Mouse (Mus musculus) heart, postnatal 0 days (tissue): Measurements from ENCODE around the gene Tmem86b. TPM values are rescaled to one million over a fixed set of nuclear protein-coding genes. Genes with fewer than 3 reads are reported as not detected.

ENCODE experiments used
- ATAC-seq: fragments of 200-750 bp; cut with Nextera tagmentation; 2 replicates; pipeline ENCODE4 v1.8.0; 2017; ENCODE audit warnings: low read depth, moderate number of reproducible peaks, moderate library complexity; ENCODE audit not compliant: insufficient read depth
- DNase-seq: peaks from one replicate; pipeline ENCODE4 v3.0.0-alpha.2; 2016; ENCODE audit warnings: low spot score
- H3K27ac ChIP-seq: fragments of 300-500 bp; sonication (generic); 2 replicates; pipeline ENCODE4 v1.5.1; 2014; ENCODE audit warnings: low read depth, mild to moderate bottlenecking
- H3K27me3 ChIP-seq: fragments of 300-500 bp; sonication (generic); 2 replicates; pipeline ENCODE4 v1.6.1; 2014; ENCODE audit warnings: low read length, mixed read lengths; ENCODE audit not compliant: control insufficient read depth, insufficient read depth
- H3K36me3 ChIP-seq: fragments of 300-500 bp; sonication (generic); replicated peaks from 2 replicates; pipeline ENCODE4 v1.6.1; 2014; ENCODE audit warnings: low read length, mixed read lengths; ENCODE audit not compliant: control insufficient read depth, insufficient read depth
- H3K4me1 ChIP-seq: fragments of 300-500 bp; sonication (generic); 2 replicates; pipeline ENCODE4 v1.6.1; 2014; ENCODE audit warnings: antibody characterized with exemption; ENCODE audit not compliant: control insufficient read depth, insufficient read depth
- H3K4me2 ChIP-seq: fragments of 300-500 bp; sonication (generic); 2 replicates; pipeline ENCODE4 v1.6.1; 2014; ENCODE audit warnings: low read depth, mild to moderate bottlenecking, low read length, moderate library complexity
- H3K4me3 ChIP-seq: fragments of 300-500 bp; sonication (generic); 2 replicates; pipeline ENCODE4 v1.5.1; 2014; ENCODE audit warnings: low read depth, low read length
- H3K9ac ChIP-seq: fragments of 300-500 bp; sonication (generic); replicated peaks from 2 replicates; pipeline ENCODE4 v1.6.1; 2014; ENCODE audit warnings: low read depth, low read length, mixed read lengths
- H3K9me3 ChIP-seq: fragments of 300-500 bp; sonication (generic); replicated peaks from 2 replicates; pipeline ENCODE4 v1.6.1; 2016; ENCODE audit warnings: low read length; ENCODE audit not compliant: control insufficient read depth
- CTCF ChIP-seq: IDR thresholded peaks from 2 replicates; pipeline ENCODE4 v1.5.1; 2016; ENCODE audit warnings: antibody characterized with exemption, control low read depth, low read depth
- EP300 ChIP-seq: IDR thresholded peaks from 2 replicates; pipeline ENCODE4 v1.6.1; 2016; ENCODE audit warnings: antibody characterized with exemption, low read depth
- WGBS: fragments of 180-500 bp; shearing (Covaris S2); extraction: QIAGEN DNeasy Blood & Tissue Kit; methylation state at CpG from one replicate; pipeline ENCODE4 v1.1.7; 2014; 5-methylcytosine and 5-hydroxymethylcytosine counted together
- polyA plus RNA-seq: library from polyadenylated mRNA; unstranded; fragments of >200 nt; fragmentation: Nextera tagmentation; extraction: Ambion mirVana; gene quantifications from 2 replicates; pipeline ENCODE4 v1.2.1, GENCODE M21; 2015
- total RNA-seq: library from RNA; depleted of rRNA; stranded (reverse); fragments of >200 nt; gene quantifications from 2 replicates; pipeline ENCODE4 v1.2.3, GENCODE M21; 2014; ENCODE audit warnings: low replicate concordance; rRNA removed

Tmem86b gene
- total RNA-seq = 4.8 and 11.5 TPM in 2 replicates
- 0.33 and 0.82 TPM in 2 replicates for polyA plus RNA-seq

DNA sequence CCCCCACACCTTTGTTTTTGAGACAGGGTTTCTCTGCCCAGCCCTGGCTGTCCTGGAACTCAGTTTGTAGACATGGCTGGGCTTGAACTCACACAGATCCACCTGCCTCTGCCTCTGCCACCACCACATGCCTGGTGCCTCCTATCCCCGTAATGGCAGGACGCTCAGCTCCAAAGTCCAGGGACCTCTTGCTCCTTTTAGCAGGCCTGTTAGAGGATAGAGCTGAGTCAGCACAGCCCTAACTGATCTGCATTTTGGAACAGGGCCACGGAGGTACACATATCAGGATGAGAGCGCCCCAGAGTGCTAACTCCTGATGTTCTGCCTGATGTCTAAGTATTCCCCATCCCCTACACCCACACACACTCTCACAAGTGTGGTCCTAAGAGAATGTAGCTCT, at the start of gene Tmem86b:
Gene Tmem86b, minus strand, starts transcription at position 392 of the 400 bp plus-strand sequence.
- Histone ChIP-seq H3K36me3 (peaks cover 64% of the 10 kb centered on the region), H3K9me3 (no peaks in the 10 kb centered on the region), H3K27me3 (no peaks in the 10 kb centered on the region), H3K9ac (no peak within 1 kb of the TSS), H3K4me2 (no peak within 1 kb of the TSS), H3K4me1 (no peaks in the 10 kb centered on the region), H3K27ac (no peak within 1 kb of the TSS), H3K4me3 (no peak within 1 kb of the TSS)
- ATAC-seq (no peak), DNase-seq (no peak)
- 91% methylated on average over 4 of the region's 4 CpGs for WGBS
- TF ChIP-seq EP300 (no peak), CTCF (no peak)

DNA sequence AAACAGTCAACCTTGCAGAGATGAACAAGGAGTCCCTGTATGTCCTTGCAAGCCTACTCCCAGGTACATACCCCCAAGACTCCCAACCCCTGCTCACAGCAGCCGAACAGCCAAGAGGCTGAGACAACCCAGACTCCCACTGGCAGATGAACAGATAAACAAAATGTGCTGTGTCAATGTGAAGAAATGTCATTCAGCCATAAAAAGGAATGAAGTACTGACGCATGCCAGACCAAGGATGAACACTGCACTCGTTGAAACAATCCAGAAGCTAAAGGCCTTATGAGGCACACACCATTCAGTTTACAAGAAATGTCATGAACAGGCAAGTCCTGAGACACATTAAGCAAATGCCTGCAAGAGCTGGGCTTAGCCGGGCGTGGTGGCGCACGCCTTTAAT, 44.0 kb upstream of the Tmem86b start:
- no peak overlapping the region for H3K27ac ChIP-seq
- H3K27me3 ChIP-seq = no peaks in the 10 kb centered on the region
- no peak overlapping the region for H3K4me3 ChIP-seq
- H3K9ac ChIP-seq = no peak overlapping the region
- WGBS = 75% methylated on average over 7 of the region's 7 CpGs
- peaks cover 61% of the 10 kb centered on the region for H3K36me3 ChIP-seq
- TF ChIP-seq CTCF (no peak), EP300 (no peak)
- peaks cover 6% of the 10 kb centered on the region; the same call in 1 of the 2 replicates for H3K4me1 ChIP-seq
- H3K9me3 ChIP-seq = no peaks in the 10 kb centered on the region
- H3K4me2 ChIP-seq = no peak overlapping the region
- DNase-seq (no peak), ATAC-seq (no peak)

DNA sequence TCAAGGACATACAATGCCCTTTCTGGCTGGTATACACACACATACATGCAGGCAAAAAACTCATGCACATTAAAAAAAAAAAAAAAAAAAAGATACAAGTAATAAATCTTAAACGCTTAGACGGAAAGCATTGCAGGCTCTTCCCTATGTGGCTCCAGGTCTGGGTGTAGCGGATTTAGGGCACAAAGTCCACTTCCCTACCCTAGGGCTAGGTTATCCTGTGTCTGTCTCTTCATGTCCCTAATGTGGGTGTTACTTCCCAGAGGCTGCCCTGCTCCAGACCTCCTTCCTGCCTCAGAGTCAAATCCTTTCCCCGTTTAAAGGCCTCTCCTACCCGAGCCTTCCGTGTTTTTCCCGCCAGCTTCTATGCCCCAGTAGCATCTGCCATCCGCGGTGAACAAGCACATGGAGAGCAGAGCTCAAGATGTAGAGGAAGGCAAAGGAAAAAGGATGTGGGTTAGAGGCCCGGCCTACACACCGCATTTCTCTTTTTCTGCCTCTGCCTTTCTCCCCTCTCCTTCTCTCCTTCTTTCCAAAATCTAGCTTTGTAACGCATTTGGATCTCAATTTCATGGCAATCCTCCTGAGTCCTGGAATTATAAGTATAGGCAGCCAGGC, 43.0 kb upstream of the Tmem86b start:
- ATAC-seq (no peak), DNase-seq (no peak)
- H3K9me3 ChIP-seq = no peaks in the 10 kb centered on the region
- H3K27me3 ChIP-seq = no peaks in the 10 kb centered on the region
- no peak overlapping the region for H3K4me2 ChIP-seq
- H3K9ac ChIP-seq = no peak overlapping the region
- H3K4me1 ChIP-seq = peaks cover 6% of the 10 kb centered on the region; the same call in 1 of the 2 replicates
- 87% methylated on average over 12 of the region's 12 CpGs for WGBS
- H3K27ac ChIP-seq = no peak overlapping the region
- no peak overlapping the region for H3K4me3 ChIP-seq
- peaks cover 68% of the 10 kb centered on the region for H3K36me3 ChIP-seq
- TF ChIP-seq CTCF (no peak), EP300 (no peak)

DNA sequence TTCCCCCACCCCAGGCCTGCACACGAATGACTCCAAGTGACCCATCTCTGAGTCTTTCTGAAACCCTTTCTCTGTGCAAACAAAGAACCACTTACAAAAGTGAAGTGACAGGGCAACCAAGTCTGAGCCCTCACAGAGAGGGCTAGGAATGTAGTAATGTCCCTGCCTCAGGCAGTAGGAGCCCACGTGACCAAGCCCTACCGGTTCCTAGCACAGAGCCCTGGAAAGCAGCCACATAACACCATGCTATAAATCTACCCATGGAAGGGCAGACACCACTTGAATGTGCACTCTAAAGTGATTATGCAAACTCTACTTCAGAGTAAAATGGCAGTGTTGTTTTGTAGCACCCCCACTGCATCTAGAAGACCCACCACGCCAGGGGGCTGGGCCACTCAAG, 40.7 kb upstream of the Tmem86b start:
- no peak overlapping the region for H3K4me3 ChIP-seq
- no peak overlapping the region for H3K9ac ChIP-seq
- no peaks in the 10 kb centered on the region for H3K27me3 ChIP-seq
- H3K36me3 ChIP-seq = peaks cover 64% of the 10 kb centered on the region
- DNase-seq (peak; percentile 69), ATAC-seq (peak; percentile 91)
- 59% methylated on average over 4 of the region's 4 CpGs for WGBS
- H3K27ac ChIP-seq = peak overlapping the region; percentile 81
- no peaks in the 10 kb centered on the region for H3K9me3 ChIP-seq
- TF ChIP-seq CTCF (no peak), EP300 (no peak)
- H3K4me1 ChIP-seq = peaks cover 6% of the 10 kb centered on the region; the same call in 1 of the 2 replicates
- no peak overlapping the region for H3K4me2 ChIP-seq

DNA sequence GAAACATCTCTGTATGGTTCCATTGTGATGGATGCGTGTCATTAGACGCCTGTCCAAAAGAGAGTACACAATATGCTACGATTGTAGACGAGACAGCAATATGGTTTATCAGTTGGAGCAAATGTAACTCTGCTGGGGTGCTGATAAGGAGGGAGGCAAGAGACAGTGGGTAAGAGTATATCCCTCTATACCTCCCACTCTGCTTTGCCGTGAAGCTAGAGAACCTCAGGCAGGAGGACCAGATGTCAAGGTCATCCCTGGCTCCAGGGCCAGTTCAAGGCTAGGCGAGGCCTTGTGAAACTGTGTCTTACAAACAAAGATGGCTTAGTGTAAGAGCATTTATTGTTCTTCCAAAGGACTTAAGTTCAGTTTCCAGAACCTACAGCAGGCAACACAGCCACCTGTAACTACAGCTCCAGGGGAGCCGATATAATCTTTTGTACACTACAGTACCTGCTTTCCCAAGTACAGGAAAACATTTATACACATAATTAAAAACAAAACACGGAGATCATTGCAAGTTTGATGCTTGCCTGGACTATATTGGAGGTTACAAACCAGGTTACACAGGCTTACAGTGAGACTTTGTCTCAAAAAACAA, 39.5 kb upstream of the Tmem86b start:
- TF ChIP-seq EP300 (no peak), CTCF (no peak)
- 82% methylated on average over 8 of the region's 8 CpGs for WGBS
- no peak for DNase-seq
- no peak overlapping the region for H3K9ac ChIP-seq
- H3K4me3 ChIP-seq = no peak overlapping the region
- H3K9me3 ChIP-seq = no peaks in the 10 kb centered on the region
- no peak overlapping the region for H3K4me2 ChIP-seq
- H3K4me1 ChIP-seq = peaks cover 6% of the 10 kb centered on the region; the same call in 1 of the 2 replicates
- H3K27me3 ChIP-seq = no peaks in the 10 kb centered on the region
- no peak overlapping the region for H3K27ac ChIP-seq
- H3K36me3 ChIP-seq = peaks cover 64% of the 10 kb centered on the region
- ATAC-seq = no peak

DNA sequence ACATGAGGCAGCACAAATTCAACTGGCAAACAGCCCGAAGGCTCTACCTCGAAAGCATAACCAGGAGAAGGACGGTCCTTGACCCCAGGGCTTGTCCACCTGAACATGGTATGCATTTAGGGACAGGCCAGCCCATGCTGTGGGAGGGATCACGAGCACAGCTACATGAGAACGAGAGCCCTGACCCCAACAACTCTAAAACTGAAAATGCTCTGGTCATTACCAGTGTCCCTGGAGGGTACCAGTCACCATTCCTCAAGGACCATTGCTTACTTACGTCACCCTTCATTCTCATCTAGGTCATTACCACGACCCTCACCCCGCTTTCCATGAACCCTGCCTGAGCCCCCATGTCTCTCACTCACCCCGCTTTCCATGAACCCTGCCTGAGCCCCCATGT, 37.9 kb upstream of the Tmem86b start:
- H3K27ac ChIP-seq = no peak overlapping the region
- WGBS = 94% methylated on average over 9 of the region's 9 CpGs
- H3K27me3 ChIP-seq = no peaks in the 10 kb centered on the region
- H3K4me2 ChIP-seq = no peak overlapping the region
- TF ChIP-seq EP300 (no peak), CTCF (no peak)
- ATAC-seq (no peak), DNase-seq (no peak)
- peaks cover 55% of the 10 kb centered on the region for H3K36me3 ChIP-seq
- no peaks in the 10 kb centered on the region for H3K9me3 ChIP-seq
- peaks cover 6% of the 10 kb centered on the region; the same call in 1 of the 2 replicates for H3K4me1 ChIP-seq
- H3K9ac ChIP-seq = no peak overlapping the region
- H3K4me3 ChIP-seq = no peak overlapping the region
